Mouse (Mus musculus): ENCODE results near the gene Hinfp. TPM values are rescaled to one million over a fixed set of nuclear protein-coding genes. Genes with fewer than 3 reads are reported as not detected.
"Not testable (repeated sequence)": the region's sequence is repeated elsewhere in the genome, so short reads cannot be mapped to it uniquely, and the experiment has no call there.

Hinfp gene
- polyA plus RNA-seq, 1 experiment from 2014 or later: 30.5 TPM

GRCm38 (mm10) chr9:44341487-44341886 lies 36.0 kb upstream of the Hinfp start:
- Histone ChIP-seq H3K4me3 (no peak overlapping the region), H3K9me3 (replicated peaks) (no peaks in the 10 kb centered on the region), H3K4me1 (peaks cover 32% of the 10 kb centered on the region), H3K36me3 (ENCODE audit: poor library complexity, severe bottlenecking) (peaks cover 55% of the 10 kb centered on the region), H3K27ac (no peak overlapping the region), H3K9ac (no peak overlapping the region), H3K4me2 (no peak overlapping the region), H3K27me3 (no peaks in the 10 kb centered on the region)
- 96% methylated on average over 5 of the region's 5 CpGs for WGBS
- ATAC-seq: no peak

GRCm38 (mm10) chr9:44338574-44338973 lies 33.1 kb upstream of the Hinfp start:
- H3K9me3 ChIP-seq (replicated peaks): no peaks in the 10 kb centered on the region; the same call in 1 of the 2 replicates
- H3K9ac ChIP-seq: no peak overlapping the region
- no peaks in the 10 kb centered on the region for H3K27me3 ChIP-seq
- no peak for ATAC-seq
- 84% methylated on average over 5 of the region's 5 CpGs for WGBS
- H3K27ac ChIP-seq: no peak overlapping the region
- no peak overlapping the region for H3K4me2 ChIP-seq
- H3K4me1 ChIP-seq: peaks cover 34% of the 10 kb centered on the region
- no peak overlapping the region for H3K4me3 ChIP-seq
- H3K36me3 ChIP-seq (ENCODE audit: poor library complexity, severe bottlenecking): peaks cover 50% of the 10 kb centered on the region

GRCm38 (mm10) chr9:44337436-44338169 lies 32.1 kb upstream of the Hinfp start:
- no peak for ATAC-seq
- H3K4me2 ChIP-seq: peak overlapping the region; percentile 81
- H3K9me3 ChIP-seq (replicated peaks): no peaks in the 10 kb centered on the region; the same call in 1 of the 2 replicates
- peaks cover 25% of the 10 kb centered on the region for H3K4me1 ChIP-seq
- peak overlapping the region; percentile 92 for H3K4me3 ChIP-seq
- WGBS: 64% methylated on average over 9 of the region's 9 CpGs
- H3K27ac ChIP-seq: peak overlapping the region; percentile 21; the same call in 1 of the 2 replicates
- H3K36me3 ChIP-seq (ENCODE audit: poor library complexity, severe bottlenecking): peaks cover 60% of the 10 kb centered on the region
- H3K9ac ChIP-seq: peak overlapping the region; percentile 98
- no peaks in the 10 kb centered on the region for H3K27me3 ChIP-seq

- Histone ChIP-seq H3K27me3 (no peaks in the 10 kb centered on the region), H3K4me2 (peak overlapping the region; percentile 81), H3K4me3 (peak overlapping the region; percentile 92), H3K36me3 (ENCODE audit: poor library complexity, severe bottlenecking) (peaks cover 65% of the 10 kb centered on the region), H3K27ac (no peak overlapping the region; the same call in 1 of the 2 replicates), H3K9ac (peak overlapping the region; percentile 98), H3K9me3 (replicated peaks) (no peaks in the 10 kb centered on the region; the same call in 1 of the 2 replicates), H3K4me1 (peaks cover 23% of the 10 kb centered on the region)
- WGBS: 84% methylated on average over 3 of the region's 3 CpGs
- no peak for ATAC-seq
Measured at GRCm38 (mm10) chr9:44336964-44337363, 31.5 kb upstream of the Hinfp start.

- Histone ChIP-seq H3K4me2 (peak overlapping the region; percentile 81), H3K9ac (peak overlapping the region; percentile 98), H3K4me3 (peak overlapping the region; percentile 92), H3K36me3 (ENCODE audit: poor library complexity, severe bottlenecking) (peaks cover 68% of the 10 kb centered on the region), H3K4me1 (peaks cover 23% of the 10 kb centered on the region)
- not testable (repeated sequence) for H3K9me3 ChIP-seq (replicated peaks); H3K27me3 ChIP-seq; H3K27ac ChIP-seq; ATAC-seq
- 21% methylated on average over 4 of the region's 4 CpGs for WGBS
Measured at GRCm38 (mm10) chr9:44336513-44336912, 31.0 kb upstream of the Hinfp start.

GRCm38 (mm10) chr9:44336093-44336406 lies 30.6 kb upstream of the Hinfp start:
- Histone ChIP-seq H3K4me2 (peak overlapping the region; percentile 81), H3K9ac (peak overlapping the region; percentile 98), H3K4me1 (peaks cover 23% of the 10 kb centered on the region), H3K36me3 (ENCODE audit: poor library complexity, severe bottlenecking) (peaks cover 68% of the 10 kb centered on the region), H3K27ac (peak overlapping the region; percentile 98; the same call in 1 of the 2 replicates), H3K9me3 (replicated peaks) (no peaks in the 10 kb centered on the region; the same call in 1 of the 2 replicates), H3K4me3 (peak overlapping the region; percentile 92), H3K27me3 (no peaks in the 10 kb centered on the region)
- WGBS: 0% methylated on average over 5 of the region's 5 CpGs
- ATAC-seq: no peak

GRCm38 (mm10) chr9:44335331-44336092 lies 30.0 kb upstream of the Hinfp start:
- peak; percentile 28; the same call in 1 of the 2 replicates for ATAC-seq
- WGBS: under 1% methylated on average over 50 of the region's 50 CpGs

GRCm38 (mm10) chr9:44334396-44335330 lies 29.2 kb upstream of the Hinfp start, which contains the start of gene H2afx:
H2afx (plus strand) TSS chr9:44334694.
- peak within 1 kb of the TSS; percentile 92 for H3K4me3 ChIP-seq
- H3K4me2 ChIP-seq: peak within 1 kb of the TSS; percentile 81
- peak; percentile 95 for ATAC-seq
- peak within 1 kb of the TSS; percentile 98 for H3K9ac ChIP-seq
- peaks cover 72% of the 10 kb centered on the region for H3K36me3 ChIP-seq (ENCODE audit: poor library complexity, severe bottlenecking)
- under 1% methylated on average over 84 of the region's 91 CpGs for WGBS
- peak within 1 kb of the TSS; percentile 98 for H3K27ac ChIP-seq
- H3K27me3 ChIP-seq: no peaks in the 10 kb centered on the region
- H3K4me1 ChIP-seq: peaks cover 23% of the 10 kb centered on the region
- H3K9me3 ChIP-seq (replicated peaks): no peaks in the 10 kb centered on the region; the same call in 1 of the 2 replicates

More at GRCm38 (mm10) chr9:44335331-44336092, 30.0 kb upstream of the Hinfp start:
- Histone ChIP-seq H3K4me2 (peak overlapping the region; percentile 81), H3K27ac (peak overlapping the region; percentile 98), H3K36me3 (ENCODE audit: poor library complexity, severe bottlenecking) (peaks cover 70% of the 10 kb centered on the region), H3K9ac (peak overlapping the region; percentile 98), H3K4me3 (peak overlapping the region; percentile 92), H3K4me1 (peaks cover 23% of the 10 kb centered on the region), H3K27me3 (no peaks in the 10 kb centered on the region), H3K9me3 (replicated peaks) (no peaks in the 10 kb centered on the region; the same call in 1 of the 2 replicates)

- H3K4me2 ChIP-seq: no peak overlapping the region
- H3K27ac ChIP-seq: no peak overlapping the region
- peaks cover 27% of the 10 kb centered on the region for H3K4me1 ChIP-seq
- WGBS: 97% methylated on average over 13 of the region's 13 CpGs
- ATAC-seq: no peak
- no peak overlapping the region for H3K9ac ChIP-seq
- no peak overlapping the region for H3K4me3 ChIP-seq
- no peaks in the 10 kb centered on the region; the same call in 1 of the 2 replicates for H3K9me3 ChIP-seq (replicated peaks)
- no peaks in the 10 kb centered on the region for H3K27me3 ChIP-seq
- peaks cover 69% of the 10 kb centered on the region for H3K36me3 ChIP-seq (ENCODE audit: poor library complexity, severe bottlenecking)
Measured at GRCm38 (mm10) chr9:44332918-44333638, 27.6 kb upstream of the Hinfp start.

GRCm38 (mm10) chr9:44330736-44331135 lies 25.3 kb upstream of the Hinfp start:
- Histone ChIP-seq H3K4me2 (no peak overlapping the region), H3K9ac (no peak overlapping the region), H3K4me3 (no peak overlapping the region), H3K27me3 (no peaks in the 10 kb centered on the region), H3K36me3 (ENCODE audit: poor library complexity, severe bottlenecking) (peaks cover 53% of the 10 kb centered on the region), H3K4me1 (peaks cover 20% of the 10 kb centered on the region), H3K27ac (no peak overlapping the region), H3K9me3 (replicated peaks) (no peaks in the 10 kb centered on the region; the same call in 1 of the 2 replicates)
- ATAC-seq: no peak
- WGBS: 95% methylated on average over 6 of the region's 6 CpGs

- H3K4me2 ChIP-seq: peak overlapping the region; percentile 67
- no peak overlapping the region for H3K27ac ChIP-seq
- H3K4me1 ChIP-seq: peaks cover 20% of the 10 kb centered on the region
Measured at GRCm38 (mm10) chr9:44327926-44328325, 22.5 kb upstream of the Hinfp start.

More at GRCm38 (mm10) chr9:44327926-44328325, 22.5 kb upstream of the Hinfp start:
- no peaks in the 10 kb centered on the region for H3K9me3 ChIP-seq (replicated peaks)
- H3K9ac ChIP-seq: peak overlapping the region; percentile 86
- no peaks in the 10 kb centered on the region for H3K27me3 ChIP-seq
- WGBS: 87% methylated on average over 5 of the region's 5 CpGs
- H3K36me3 ChIP-seq (ENCODE audit: poor library complexity, severe bottlenecking): peaks cover 42% of the 10 kb centered on the region
- H3K4me3 ChIP-seq: peak overlapping the region; percentile 83
- no peak for ATAC-seq
